8 mouse cellular contexts compared by ENCODE assay signal in genomic region chr8:126668657-126669025, GRCm38 (mm10).
DNase-seq lines count a peak whose midpoint lies in the region; ATAC-seq lines count a peak whose summit lies in the region.

No protein-coding gene starts in this region.

- WGBS in neural tube, embryonic 11.5 days = 74% methylated on average over 5 of the region's 5 CpGs
- WGBS in hindbrain, embryonic 13.5 days = 73% methylated on average over 5 of the region's 5 CpGs
- WGBS in stomach, embryonic 14.5 days = 69% methylated on average over 5 of the region's 5 CpGs

- ATAC-seq in neural tube, embryonic 11.5 days (ENCODE audit: insufficient read depth, low FRiP score, low TSS enrichment) = no peak
- ATAC-seq in hindbrain, embryonic 13.5 days (ENCODE audit: low FRiP score) = no peak
- no peak for ATAC-seq in stomach, embryonic 14.5 days (ENCODE audit: insufficient number of reproducible peaks, insufficient read depth, low FRiP score, low read depth)
- ATAC-seq in megakaryocyte-erythroid progenitor cell, adult 5-6 weeks (replicated peaks; ENCODE audit: low FRiP score, low TSS enrichment, poor library complexity, severe bottlenecking) = no peak

- H3K36me3 ChIP-seq in neural tube, embryonic 11.5 days (ENCODE audit: control insufficient read depth, insufficient read depth, low read length) = no peaks in the 10 kb centered on the region
- no peaks in the 10 kb centered on the region for H3K36me3 ChIP-seq in hindbrain, embryonic 13.5 days
- H3K36me3 ChIP-seq in stomach, embryonic 14.5 days (ENCODE audit: control insufficient read depth, insufficient read depth, low read length) = no peaks in the 10 kb centered on the region

- no peaks in the 10 kb centered on the region for H3K27me3 ChIP-seq in neural tube, embryonic 11.5 days (ENCODE audit: control insufficient read depth, insufficient read depth, low read length)
- H3K27me3 ChIP-seq in hindbrain, embryonic 13.5 days = no peaks in the 10 kb centered on the region
- no peaks in the 10 kb centered on the region for H3K27me3 ChIP-seq in stomach, embryonic 14.5 days (ENCODE audit: control insufficient read depth, insufficient read depth, low read length)

- no peak overlapping the region for H3K4me2 ChIP-seq in neural tube, embryonic 11.5 days (ENCODE audit: low read depth)
- H3K4me2 ChIP-seq in hindbrain, embryonic 13.5 days = no peak overlapping the region
- H3K4me2 ChIP-seq in stomach, embryonic 14.5 days (replicated peaks; ENCODE audit: low read depth, low read length) = no peak overlapping the region

- H3K9me3 ChIP-seq in neural tube, embryonic 11.5 days (ENCODE audit: control insufficient read depth, low read length) = no peaks in the 10 kb centered on the region
- no peaks in the 10 kb centered on the region for H3K9me3 ChIP-seq in hindbrain, embryonic 13.5 days
- H3K9me3 ChIP-seq in stomach, embryonic 14.5 days (ENCODE audit: control insufficient read depth, low read depth, low read length) = no peaks in the 10 kb centered on the region

- H3K4me1 ChIP-seq in neural tube, embryonic 11.5 days (ENCODE audit: control insufficient read depth, insufficient read depth, low read length) = peaks cover 26% of the 10 kb centered on the region
- H3K4me1 ChIP-seq in hindbrain, embryonic 13.5 days (replicated peaks) = peaks cover 63% of the 10 kb centered on the region
- H3K4me1 ChIP-seq in stomach, embryonic 14.5 days (ENCODE audit: control insufficient read depth, insufficient read depth, low read length) = peaks cover 43% of the 10 kb centered on the region

- no peak overlapping the region for H3K4me3 ChIP-seq in neural tube, embryonic 11.5 days (ENCODE audit: low read depth, low read length)
- no peak overlapping the region for H3K4me3 ChIP-seq in hindbrain, embryonic 13.5 days
- H3K4me3 ChIP-seq in stomach, embryonic 14.5 days (ENCODE audit: low read depth, low read length) = no peak overlapping the region

- DNase-seq in gastrocnemius, postnatal 10 days = peak; percentile 50
- DNase-seq in gastrocnemius, adult 8-10 months (ENCODE audit: low spot score in 2 of 2) = no peak
- no peak for DNase-seq in neural tube, embryonic 11.5 days (ENCODE audit: low spot score)
- no peak for DNase-seq in neural tube, embryonic 10.5 days (ENCODE audit: extremely low spot score, low spot score)
- DNase-seq in adrenal gland, postnatal 10 days = no peak

- no peak overlapping the region for H3K9ac ChIP-seq in neural tube, embryonic 11.5 days (ENCODE audit: low read length)
- H3K9ac ChIP-seq in hindbrain, embryonic 13.5 days = 0 out of 2 replicates have a peak overlapping the region, but pooled peaks have one; percentile 20
- H3K9ac ChIP-seq in stomach, embryonic 14.5 days (replicated peaks; ENCODE audit: low read depth, low read length) = no peak overlapping the region

- H3K27ac ChIP-seq in neural tube, embryonic 11.5 days (ENCODE audit: low read depth, low read length) = 0 out of 2 replicates have a peak overlapping the region, but pooled peaks have one; percentile 42
- H3K27ac ChIP-seq in hindbrain, embryonic 13.5 days = peak overlapping the region; percentile 99
- H3K27ac ChIP-seq in stomach, embryonic 14.5 days (ENCODE audit: low read length) = peak overlapping the region; percentile 96

Comparison
In these comparisons a context has a peak if more than half of its experiments do, and no peak if none do; other contexts are left out.
1. H3K27ac ChIP-seq: peak in every context shown above with its lines; median percentile 99 in hindbrain, embryonic 13.5 days; 96 in stomach, embryonic 14.5 days; 42 in neural tube, embryonic 11.5 days.